Mouse (Mus musculus): ENCODE measurements at regions not wholly inside any gene's neighbourhood (a gene's known extent, or its start where the extent isn't known, plus 50 kb on each side); places are given as distances from the start of the nearest gene placed in this dataset.
A peak's percentile ranks its signal among the peaks of the same experiment; 100 is the strongest.

GRCm38 (mm10) chr10:113034356-113034755 lies 105.6 kb upstream of the Atxn7l3b start:
- no peak for DNase-seq (ENCODE audit: low read depth, low spot score)

DNA sequence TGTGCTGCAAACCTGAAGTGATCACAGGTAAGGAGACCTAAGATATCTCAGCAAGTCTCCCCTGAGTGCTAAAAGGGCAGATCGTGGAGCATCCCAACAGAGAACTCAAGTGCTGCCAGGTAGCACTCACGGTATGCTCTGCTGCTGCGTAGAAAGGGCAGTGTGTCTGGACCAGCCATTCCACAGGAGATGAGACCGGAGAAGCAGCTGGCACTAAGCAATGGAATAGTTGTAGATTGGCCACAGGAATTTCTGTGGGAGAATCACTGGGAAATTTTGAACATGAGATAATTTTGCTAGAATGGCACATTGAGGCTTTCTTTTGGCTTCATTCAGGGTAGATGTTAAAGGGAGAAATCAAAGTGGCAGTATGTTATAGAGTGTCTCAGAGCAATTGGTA lies 104.1 kb upstream of the Atxn7l3b start:
- no peak for DNase-seq (ENCODE audit: low read depth, low spot score)

DNA sequence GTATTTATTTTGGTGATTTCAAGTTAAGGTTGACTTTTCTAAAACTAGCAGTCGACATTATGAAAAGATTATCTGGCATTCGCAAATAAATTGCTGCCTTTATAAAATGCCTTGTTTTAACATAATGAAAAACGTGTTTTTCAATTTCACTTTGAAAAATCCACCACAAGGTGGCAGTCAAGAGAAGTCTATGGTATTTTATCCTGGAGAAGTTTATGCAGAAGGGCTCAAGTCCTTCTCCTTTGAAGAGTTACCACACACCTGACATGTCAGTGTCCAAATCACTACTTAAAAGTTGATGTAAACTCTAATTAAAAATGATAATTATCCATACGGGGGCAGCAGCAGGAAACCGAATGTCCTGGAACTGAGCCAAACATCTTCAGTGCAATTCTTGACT lies 98.5 kb upstream of the Atxn7l3b start:
- peak; percentile 57 for DNase-seq (ENCODE audit: low read depth, low spot score)

GRCm38 (mm10) chr10:113024633-113025032 lies 95.8 kb upstream of the Atxn7l3b start:
- DNase-seq (ENCODE audit: low read depth, low spot score): no peak

DNA sequence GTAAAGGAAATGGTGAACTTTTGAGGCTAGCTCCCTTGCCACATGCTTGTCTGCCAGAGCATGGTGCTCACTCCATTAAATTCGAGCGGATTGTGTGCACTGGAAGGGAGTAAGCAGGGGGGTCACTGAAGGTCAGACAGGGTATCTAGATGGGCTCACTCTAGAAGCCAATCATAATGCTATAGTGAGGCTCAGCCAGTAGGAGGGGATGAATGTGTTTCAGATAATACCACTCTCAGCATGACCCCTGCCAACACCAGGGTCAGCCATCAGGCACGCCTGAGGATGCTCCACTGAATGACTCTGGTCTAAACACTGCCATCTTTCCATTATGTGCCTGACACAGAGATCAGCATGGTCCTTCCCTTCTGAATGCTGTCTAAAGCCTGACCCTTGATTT lies 80.3 kb upstream of the Atxn7l3b start:
- no peak for DNase-seq (ENCODE audit: low read depth, low spot score)

DNA sequence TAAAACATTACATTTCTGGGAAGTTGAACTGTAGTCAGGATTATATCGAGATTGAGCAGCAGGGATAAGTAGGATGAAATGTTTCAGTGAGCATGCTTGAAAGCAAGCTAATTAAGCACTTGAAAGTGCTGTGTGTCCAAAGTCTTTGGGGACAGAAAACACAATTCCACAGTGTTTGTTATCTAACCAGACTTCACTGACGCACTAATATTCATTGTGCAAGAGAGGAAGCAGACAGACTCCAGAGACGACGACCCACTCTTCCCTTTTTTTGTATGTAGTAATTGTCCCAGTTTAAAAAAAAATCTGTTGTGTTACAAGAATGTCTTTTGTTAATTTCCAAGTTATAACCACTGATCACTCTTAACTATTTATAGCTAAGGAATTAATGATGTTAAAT lies 61.9 kb upstream of the Atxn7l3b start:
- DNase-seq (ENCODE audit: low read depth, low spot score): no peak

DNA sequence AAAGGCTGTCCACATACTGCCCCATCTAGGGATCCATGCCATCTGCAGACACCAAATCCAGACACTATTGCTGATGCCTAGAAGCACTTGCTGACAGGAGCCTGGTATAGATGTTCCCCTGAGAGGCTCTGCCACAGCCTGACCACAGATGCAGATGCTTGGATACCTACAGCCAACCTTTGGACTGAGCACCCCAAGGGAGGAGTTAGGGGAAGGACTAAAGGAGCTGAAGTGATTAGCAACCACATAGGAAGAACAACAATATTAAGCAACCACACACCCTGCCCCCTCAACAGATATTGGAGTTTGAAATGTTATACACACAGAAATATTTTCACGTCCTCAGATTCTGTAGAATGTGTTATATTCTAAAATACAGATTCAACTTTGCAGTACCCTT lies 53.9 kb upstream of the Atxn7l3b start:
- no peak for DNase-seq (ENCODE audit: low read depth, low spot score)

Data from forelimb bud, embryonic 11.5 days (tissue).